Mouse (Mus musculus) liver, embryonic 14.5 days (tissue): ENCODE results near the gene Syne4. TPM values are rescaled to one million over a fixed set of nuclear protein-coding genes. Genes with fewer than 3 reads are reported as not detected.

Experiments
- ATAC-seq: fragments of 200-750 bp; cut with Nextera tagmentation; 2 replicates; pipeline ENCODE4 v1.8.0; 2017; ENCODE audit warnings: moderate number of reproducible peaks, mild to moderate bottlenecking, moderate library complexity; ENCODE audit not compliant: insufficient read depth
- DNase-seq, 3 experiments: peaks; one replicate each; pipeline ENCODE4 v3.0.0-alpha.2; 2012 to 2013; ENCODE audit warnings: low read depth in 3 of 3, low spot score in 3 of 3
- H3K27ac ChIP-seq: fragments of 300-500 bp; sonication (generic); 2 replicates; pipeline ENCODE4 v1.5.1; 2014; ENCODE audit warnings: moderate library complexity, mild to moderate bottlenecking, control low read depth, inconsistent platforms
- H3K27me3 ChIP-seq: fragments of 300-500 bp; sonication (generic); 2 replicates; pipeline ENCODE4 v1.6.1; 2014; ENCODE audit warnings: mild to moderate bottlenecking, low read length, moderate library complexity; ENCODE audit not compliant: control insufficient read depth, insufficient read depth
- H3K36me3 ChIP-seq: fragments of 300-500 bp; sonication (generic); replicated peaks from 2 replicates; pipeline ENCODE4 v1.6.1; 2014; ENCODE audit warnings: low read depth; ENCODE audit not compliant: control insufficient read depth, insufficient read depth
- H3K4me1 ChIP-seq, 2 experiments: fragments of 200-500 bp in 1 of 2; fragments of 300-500 bp in 1 of 2; sonication (generic) in 1 of 2; replicated peaks; 2 replicates each; pipeline ENCODE4 v1.6.1; 2012 to 2014; ENCODE audit warnings: antibody characterized with exemption in 1 of 2, inconsistent platforms in 1 of 2, low read length in 1 of 2; ENCODE audit not compliant: control insufficient read depth in 2 of 2, insufficient read depth in 2 of 2
- H3K4me2 ChIP-seq: fragments of 300-500 bp; sonication (generic); 2 replicates; pipeline ENCODE4 v1.6.1; 2014; ENCODE audit warnings: low read depth, mild to moderate bottlenecking, control low read depth, moderate library complexity
- H3K4me3 ChIP-seq, 2 experiments: fragments of 200-500 bp in 1 of 2; fragments of 300-500 bp in 1 of 2; sonication (generic) in 1 of 2; 2 replicates each; pipeline ENCODE4 v1.5.1; 2012 to 2014; ENCODE audit warnings: low read depth in 2 of 2, low read length in 2 of 2, mild to moderate bottlenecking in 2 of 2, control low read depth in 1 of 2, inconsistent platforms in 1 of 2, moderate library complexity in 1 of 2; ENCODE audit not compliant: insufficient read depth in 1 of 2
- H3K9ac ChIP-seq: fragments of 300-500 bp; sonication (generic); replicated peaks from 2 replicates; pipeline ENCODE4 v1.6.1; 2014; ENCODE audit warnings: mild to moderate bottlenecking, control low read depth, moderate library complexity
- H3K9me3 ChIP-seq: fragments of 300-500 bp; sonication (generic); 2 replicates; pipeline ENCODE4 v1.6.1; 2016; ENCODE audit warnings: low read length, mixed read lengths; ENCODE audit not compliant: control insufficient read depth
- CTCF ChIP-seq: IDR thresholded peaks from 2 replicates; pipeline ENCODE4 v1.5.1; 2016; ENCODE audit warnings: antibody characterized with exemption, low read depth, control low read depth
- EP300 ChIP-seq: IDR thresholded peaks from 2 replicates; pipeline ENCODE4 v1.6.1; 2016; ENCODE audit warnings: antibody characterized with exemption, low read depth
- WGBS: fragments of 180-500 bp; shearing (Covaris S2); extraction: QIAGEN DNeasy Blood & Tissue Kit; methylation state at CpG from one replicate; pipeline ENCODE4 v1.1.7; 2014; ENCODE audit not compliant: insufficient replicate concordance; 5-methylcytosine and 5-hydroxymethylcytosine counted together
- polyA plus RNA-seq, 2 experiments: library from polyadenylated mRNA; depleted of rRNA in 1 of 2; stranded (reverse) in 1 of 2; unstranded in 1 of 2; fragments of >200 nt; fragmentation: Nextera tagmentation in 1 of 2; extraction: Ambion mirVana in 1 of 2; gene quantifications; 2 replicates each; pipeline versions ENCODE4 v1.2.1 to v1.2.3; 2012 to 2014

The Syne4 gene
- polyA plus RNA-seq, 2 experiments, result 7.6 to 11.1 TPM

GRCm38 (mm10) chr7:30367466-30367865 lies 52.9 kb downstream of the Syne4 start:
- no peak for TF ChIP-seq EP300
- no peak for TF ChIP-seq CTCF
- Histone ChIP-seq H3K27me3 (peaks cover 7% of the 10 kb centered on the region), H3K9me3 (no peaks in the 10 kb centered on the region), H3K4me2 (no peak overlapping the region), H3K9ac (no peak overlapping the region), H3K4me3 (no peak overlapping the region), H3K36me3 (no peaks in the 10 kb centered on the region), H3K4me1 (no peaks in the 10 kb centered on the region), H3K27ac (no peak overlapping the region)
- WGBS, result 40% methylated on average over 2 of the region's 2 CpGs
- ATAC-seq (no peak), DNase-seq (no peak)

Other genes starting within 250 kb of the Syne4 start
Only the 30 nearest of the 32 such genes appear.
- 0.22 and 0.50 TPM in 2 replicates for gene Zfp82, start 241.9 kb upstream of the Syne4 start, polyA plus RNA-seq (2012; rRNA removed)
- gene Zfp82, start 241.9 kb upstream of the Syne4 start, polyA plus RNA-seq (2014; fragmentation: Nextera tagmentation; extraction: Ambion mirVana), result 1.2 and 1.8 TPM in 2 replicates
- 0.13 TPM in 1 of 2 replicates, not detected in the other for gene Gm26920, start 224.4 kb upstream of the Syne4 start, polyA plus RNA-seq (2012; rRNA removed)
- gene Gm26920, start 224.4 kb upstream of the Syne4 start, polyA plus RNA-seq (2014; fragmentation: Nextera tagmentation; extraction: Ambion mirVana), result 0.23 TPM in 1 of 2 replicates, not detected in the other
- 0.54 and 1.8 TPM in 2 replicates for gene Zfp566, start 224.3 kb upstream of the Syne4 start, polyA plus RNA-seq (2012; rRNA removed)
- gene Zfp566, start 224.3 kb upstream of the Syne4 start, polyA plus RNA-seq (2014; fragmentation: Nextera tagmentation; extraction: Ambion mirVana), result 1.3 and 1.5 TPM in 2 replicates
- 3.7 and 4.8 TPM in 2 replicates for gene Zfp260, start 220.0 kb upstream of the Syne4 start, polyA plus RNA-seq (2012; rRNA removed)
- gene Zfp260, start 220.0 kb upstream of the Syne4 start, polyA plus RNA-seq (2014; fragmentation: Nextera tagmentation; extraction: Ambion mirVana), result 11.9 and 12.6 TPM in 2 replicates
- gene Zfp382, start 192.9 kb upstream of the Syne4 start, polyA plus RNA-seq (2012; rRNA removed), result 0.26 and 0.66 TPM in 2 replicates
- gene Zfp382, start 192.9 kb upstream of the Syne4 start, polyA plus RNA-seq (2014; fragmentation: Nextera tagmentation; extraction: Ambion mirVana), result 0.32 and 1.5 TPM in 2 replicates
- gene Zfp146, start 145.1 kb upstream of the Syne4 start, polyA plus RNA-seq (2012; rRNA removed), result 13.5 and 20.8 TPM in 2 replicates
- 4.2 and 4.4 TPM in 2 replicates for gene Zfp146, start 145.1 kb upstream of the Syne4 start, polyA plus RNA-seq (2014; fragmentation: Nextera tagmentation; extraction: Ambion mirVana)
- 3.5 TPM in 2 replicates for gene Cox7a1, start 130.7 kb upstream of the Syne4 start, polyA plus RNA-seq (2012; rRNA removed)
- gene Cox7a1, start 130.7 kb upstream of the Syne4 start, polyA plus RNA-seq (2014; fragmentation: Nextera tagmentation; extraction: Ambion mirVana), result 5.5 and 7.0 TPM in 2 replicates
- 122 and 167 TPM in 2 replicates for gene Capns1, start 116.0 kb upstream of the Syne4 start, polyA plus RNA-seq (2012; rRNA removed)
- 29.3 and 31.2 TPM in 2 replicates for gene Capns1, start 116.0 kb upstream of the Syne4 start, polyA plus RNA-seq (2014; fragmentation: Nextera tagmentation; extraction: Ambion mirVana)
- 71.8 and 72.4 TPM in 2 replicates for gene Polr2i, start 82.9 kb upstream of the Syne4 start, polyA plus RNA-seq (2012; rRNA removed)
- 59.2 and 61.1 TPM in 2 replicates for gene Polr2i, start 82.9 kb upstream of the Syne4 start, polyA plus RNA-seq (2014; fragmentation: Nextera tagmentation; extraction: Ambion mirVana)
- gene Tbcb, start 82.5 kb upstream of the Syne4 start, polyA plus RNA-seq (2012; rRNA removed), result 13.1 and 24.4 TPM in 2 replicates
- gene Tbcb, start 82.5 kb upstream of the Syne4 start, polyA plus RNA-seq (2014; fragmentation: Nextera tagmentation; extraction: Ambion mirVana), result 44.8 and 47.1 TPM in 2 replicates
- not detected in 2 replicates for gene Ovol3, start 79.1 kb upstream of the Syne4 start, polyA plus RNA-seq (2012; rRNA removed)
- gene Ovol3, start 79.1 kb upstream of the Syne4 start, polyA plus RNA-seq (2014; fragmentation: Nextera tagmentation; extraction: Ambion mirVana), result not detected in 2 replicates
- gene Thap8, start 34.7 kb upstream of the Syne4 start, polyA plus RNA-seq (2012; rRNA removed), result 0.03 TPM in 1 of 2 replicates, not detected in the other
- gene Thap8, start 34.7 kb upstream of the Syne4 start, polyA plus RNA-seq (2014; fragmentation: Nextera tagmentation; extraction: Ambion mirVana), result not detected in 2 replicates
- 12.4 and 14.0 TPM in 2 replicates for gene Wdr62, start 34.4 kb upstream of the Syne4 start, polyA plus RNA-seq (2012; rRNA removed)
- gene Wdr62, start 34.4 kb upstream of the Syne4 start, polyA plus RNA-seq (2014; fragmentation: Nextera tagmentation; extraction: Ambion mirVana), result 7.5 and 8.8 TPM in 2 replicates
- 1.0 and 2.1 TPM in 2 replicates for gene Clip3, start 23.1 kb upstream of the Syne4 start, polyA plus RNA-seq (2012; rRNA removed)
- 0.71 and 0.86 TPM in 2 replicates for gene Clip3, start 23.1 kb upstream of the Syne4 start, polyA plus RNA-seq (2014; fragmentation: Nextera tagmentation; extraction: Ambion mirVana)
- 13.8 and 18.6 TPM in 2 replicates for gene Alkbh6, start 6.1 kb upstream of the Syne4 start, polyA plus RNA-seq (2012; rRNA removed)
- gene Alkbh6, start 6.1 kb upstream of the Syne4 start, polyA plus RNA-seq (2014; fragmentation: Nextera tagmentation; extraction: Ambion mirVana), result 16.0 and 19.5 TPM in 2 replicates
- gene E130208F15Rik, start 6.9 kb downstream of the Syne4 start, polyA plus RNA-seq (2012; rRNA removed), result 0.11 and 0.19 TPM in 2 replicates
- gene E130208F15Rik, start 6.9 kb downstream of the Syne4 start, polyA plus RNA-seq (2014; fragmentation: Nextera tagmentation; extraction: Ambion mirVana), result not detected in 2 replicates
- gene Sdhaf1, start 9.1 kb downstream of the Syne4 start, polyA plus RNA-seq (2012; rRNA removed), result 3.8 and 5.1 TPM in 2 replicates
- gene Sdhaf1, start 9.1 kb downstream of the Syne4 start, polyA plus RNA-seq (2014; fragmentation: Nextera tagmentation; extraction: Ambion mirVana), result 6.7 and 7.0 TPM in 2 replicates
- gene Lrfn3, start 48.0 kb downstream of the Syne4 start, polyA plus RNA-seq (2012; rRNA removed), result 1.4 and 1.7 TPM in 2 replicates
- gene Lrfn3, start 48.0 kb downstream of the Syne4 start, polyA plus RNA-seq (2014; fragmentation: Nextera tagmentation; extraction: Ambion mirVana), result 0.79 and 1.2 TPM in 2 replicates
- 78.3 and 95.0 TPM in 2 replicates for gene Tyrobp, start 99.0 kb downstream of the Syne4 start, polyA plus RNA-seq (2012; rRNA removed)
- 105 and 113 TPM in 2 replicates for gene Tyrobp, start 99.0 kb downstream of the Syne4 start, polyA plus RNA-seq (2014; fragmentation: Nextera tagmentation; extraction: Ambion mirVana)
- gene Hcst, start 105.0 kb downstream of the Syne4 start, polyA plus RNA-seq (2012; rRNA removed), result 3.3 and 4.7 TPM in 2 replicates
- 4.5 and 4.9 TPM in 2 replicates for gene Hcst, start 105.0 kb downstream of the Syne4 start, polyA plus RNA-seq (2014; fragmentation: Nextera tagmentation; extraction: Ambion mirVana)
- 0.92 and 1.2 TPM in 2 replicates for gene Nfkbid, start 106.9 kb downstream of the Syne4 start, polyA plus RNA-seq (2012; rRNA removed)
- gene Nfkbid, start 106.9 kb downstream of the Syne4 start, polyA plus RNA-seq (2014; fragmentation: Nextera tagmentation; extraction: Ambion mirVana), result 0.69 and 1.1 TPM in 2 replicates
- gene Aplp1, start 130.7 kb downstream of the Syne4 start, polyA plus RNA-seq (2012; rRNA removed), result 2.9 and 4.0 TPM in 2 replicates
- gene Aplp1, start 130.7 kb downstream of the Syne4 start, polyA plus RNA-seq (2014; fragmentation: Nextera tagmentation; extraction: Ambion mirVana), result 3.5 and 4.5 TPM in 2 replicates
- 0.10 and 0.30 TPM in 2 replicates for gene Kirrel2, start 142.9 kb downstream of the Syne4 start, polyA plus RNA-seq (2012; rRNA removed)
- gene Kirrel2, start 142.9 kb downstream of the Syne4 start, polyA plus RNA-seq (2014; fragmentation: Nextera tagmentation; extraction: Ambion mirVana), result 0.18 TPM in 1 of 2 replicates, not detected in the other
- gene Nphs1, start 143.5 kb downstream of the Syne4 start, polyA plus RNA-seq (2012; rRNA removed), result 0.03 TPM in 2 replicates
- 0.08 and 0.19 TPM in 2 replicates for gene Nphs1, start 143.5 kb downstream of the Syne4 start, polyA plus RNA-seq (2014; fragmentation: Nextera tagmentation; extraction: Ambion mirVana)
- gene Prodh2, start 178.8 kb downstream of the Syne4 start, polyA plus RNA-seq (2012; rRNA removed), result 47.9 and 52.1 TPM in 2 replicates
- 33.8 and 41.4 TPM in 2 replicates for gene Prodh2, start 178.8 kb downstream of the Syne4 start, polyA plus RNA-seq (2014; fragmentation: Nextera tagmentation; extraction: Ambion mirVana)
- 7.1 and 7.9 TPM in 2 replicates for gene Arhgap33, start 220.3 kb downstream of the Syne4 start, polyA plus RNA-seq (2012; rRNA removed)
- 1.3 and 2.0 TPM in 2 replicates for gene Arhgap33, start 220.3 kb downstream of the Syne4 start, polyA plus RNA-seq (2014; fragmentation: Nextera tagmentation; extraction: Ambion mirVana)
- gene Hspb6, start 237.4 kb downstream of the Syne4 start, polyA plus RNA-seq (2012; rRNA removed), result 4.2 and 5.5 TPM in 2 replicates
- 3.0 and 3.6 TPM in 2 replicates for gene Hspb6, start 237.4 kb downstream of the Syne4 start, polyA plus RNA-seq (2014; fragmentation: Nextera tagmentation; extraction: Ambion mirVana)
- gene Proser3, start 237.5 kb downstream of the Syne4 start, polyA plus RNA-seq (2012; rRNA removed), result 6.5 and 6.8 TPM in 2 replicates
- gene Proser3, start 237.5 kb downstream of the Syne4 start, polyA plus RNA-seq (2014; fragmentation: Nextera tagmentation; extraction: Ambion mirVana), result 1.3 and 2.8 TPM in 2 replicates
- gene Lin37, start 245.0 kb downstream of the Syne4 start, polyA plus RNA-seq (2012; rRNA removed), result 15.3 and 17.6 TPM in 2 replicates
- gene Lin37, start 245.0 kb downstream of the Syne4 start, polyA plus RNA-seq (2014; fragmentation: Nextera tagmentation; extraction: Ambion mirVana), result 21.2 and 22.0 TPM in 2 replicates
- 19.5 and 28.1 TPM in 2 replicates for gene U2af1l4, start 248.5 kb downstream of the Syne4 start, polyA plus RNA-seq (2012; rRNA removed)
- 40.7 and 44.0 TPM in 2 replicates for gene U2af1l4, start 248.5 kb downstream of the Syne4 start, polyA plus RNA-seq (2014; fragmentation: Nextera tagmentation; extraction: Ambion mirVana)